Mouse (Mus musculus): ENCODE results near the gene Pmfbp1.
A peak's percentile ranks its signal among the peaks of the same experiment; 100 is the strongest.

Pmfbp1 gene

DNA sequence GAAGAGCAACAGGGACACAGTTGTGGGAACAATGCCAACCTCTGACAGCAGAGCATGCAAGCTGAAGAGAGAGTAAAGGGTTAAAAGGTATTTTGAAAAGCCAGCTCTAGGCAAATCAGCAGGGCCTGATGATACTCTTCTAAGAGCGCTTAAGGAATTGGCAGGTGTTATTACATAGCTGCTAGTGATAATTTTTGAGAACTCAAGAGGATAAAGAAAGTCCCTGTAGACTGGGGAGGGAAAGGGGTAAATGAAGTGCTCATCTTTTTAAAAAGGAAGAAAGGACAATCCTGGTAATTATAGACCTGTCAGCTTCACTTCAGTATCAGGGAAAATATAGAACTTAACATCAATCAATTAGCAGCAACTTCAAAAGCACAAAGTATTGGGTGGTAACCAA is 9.7 kb downstream of the Pmfbp1 start:
- no peak for DNase-seq

DNA sequence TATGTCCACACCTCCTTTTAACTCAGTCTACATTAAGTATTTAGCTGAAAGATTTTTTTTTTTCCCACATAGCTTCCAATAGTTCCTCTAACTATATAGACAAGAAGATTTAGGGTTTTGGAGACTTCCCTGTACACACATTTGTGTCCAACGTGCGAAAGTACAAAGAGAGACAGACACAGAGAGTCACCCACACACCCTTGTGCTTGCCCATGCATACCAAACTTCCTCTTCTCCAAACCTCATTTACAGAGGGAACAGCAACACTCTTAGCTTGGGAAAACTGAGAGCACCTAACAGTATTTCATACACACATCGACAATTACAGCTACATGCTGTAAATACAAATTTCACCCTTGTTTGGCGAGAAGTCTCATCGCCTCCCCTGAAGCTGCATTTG is 11.7 kb downstream of the Pmfbp1 start:
- no peak for DNase-seq

DNA sequence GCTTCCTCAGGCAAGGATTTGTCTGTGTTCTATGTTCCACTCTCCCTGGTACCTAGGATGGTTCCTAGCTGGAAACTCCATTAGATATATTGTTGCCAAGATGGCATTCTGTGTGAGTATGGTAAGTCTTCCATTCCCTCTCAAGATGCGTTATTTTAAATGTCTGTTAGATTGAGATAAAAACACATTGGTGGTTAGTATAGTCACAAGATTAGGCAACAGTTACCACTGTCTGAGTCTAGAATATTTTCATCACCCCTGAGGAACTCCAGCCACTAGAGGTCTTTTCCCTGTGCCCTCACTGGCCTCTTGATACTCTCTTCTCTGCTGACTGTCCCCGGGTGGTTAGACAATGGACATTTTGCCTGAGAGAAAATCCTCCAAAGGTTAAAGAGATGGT is 30.2 kb downstream of the Pmfbp1 start:
- no peak for DNase-seq

DNA sequence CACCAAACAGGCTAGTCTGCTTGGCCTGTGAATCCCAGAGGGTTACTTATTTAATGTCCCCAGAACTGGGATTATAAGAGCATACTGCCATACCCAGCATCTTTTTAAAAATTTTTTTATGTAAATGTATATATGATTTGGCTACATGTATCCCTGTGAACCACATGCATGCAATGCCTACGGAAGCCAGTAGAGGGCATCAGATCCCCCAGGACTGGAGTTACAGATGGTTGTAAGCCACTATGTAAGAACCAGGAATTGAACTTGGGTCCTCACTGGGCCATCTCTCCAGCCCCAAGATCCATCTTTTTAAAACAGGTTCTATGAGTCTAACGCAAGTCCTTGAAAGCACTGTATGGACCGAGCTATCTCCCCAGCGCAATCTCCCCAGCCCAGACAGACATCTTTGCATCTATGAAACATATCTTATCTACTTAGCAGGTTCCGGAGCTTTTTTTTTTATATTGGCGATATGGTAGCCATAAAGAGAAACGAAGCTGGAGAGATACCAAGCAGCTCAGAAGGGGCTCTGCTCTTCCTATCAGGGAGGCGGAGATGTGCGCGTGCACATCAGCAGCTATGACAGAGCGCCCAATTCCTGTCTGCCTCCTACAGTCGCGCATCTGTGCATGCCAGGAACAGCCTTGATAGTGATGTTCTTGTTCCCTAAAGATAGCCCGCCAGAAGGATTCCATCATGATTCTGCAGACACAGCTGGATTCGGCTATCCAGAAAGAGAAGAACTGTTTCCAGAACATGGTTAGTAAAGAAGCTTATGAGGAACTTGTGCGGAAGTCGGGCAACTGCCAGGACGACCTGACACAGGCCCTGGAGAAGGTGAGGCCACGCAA is 41.5 kb downstream of the Pmfbp1 start:
- peak; percentile 57 to 62 for DNase-seq

DNA sequence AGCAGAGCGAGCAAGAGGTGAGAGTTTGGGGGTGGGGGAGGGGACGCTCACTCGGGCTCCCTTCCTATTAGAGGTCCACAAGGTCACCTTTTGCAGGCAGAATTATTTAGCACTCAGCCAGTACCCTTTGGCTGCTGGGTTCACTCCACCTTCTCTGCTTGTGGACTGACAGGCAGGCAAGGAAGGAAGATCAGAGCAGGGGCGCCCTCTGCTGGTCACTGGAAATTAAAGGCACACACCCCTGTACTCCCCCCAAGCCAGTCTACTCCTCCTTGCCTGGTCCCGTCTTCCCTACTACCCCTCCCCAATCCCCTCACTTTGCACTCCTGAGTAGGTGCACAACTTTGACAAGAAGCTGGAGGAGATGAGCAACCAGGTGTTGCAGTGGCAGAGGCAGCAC is 42.9 kb downstream of the Pmfbp1 start:
- DNase-seq = peak; percentile 78 to 79

DNA sequence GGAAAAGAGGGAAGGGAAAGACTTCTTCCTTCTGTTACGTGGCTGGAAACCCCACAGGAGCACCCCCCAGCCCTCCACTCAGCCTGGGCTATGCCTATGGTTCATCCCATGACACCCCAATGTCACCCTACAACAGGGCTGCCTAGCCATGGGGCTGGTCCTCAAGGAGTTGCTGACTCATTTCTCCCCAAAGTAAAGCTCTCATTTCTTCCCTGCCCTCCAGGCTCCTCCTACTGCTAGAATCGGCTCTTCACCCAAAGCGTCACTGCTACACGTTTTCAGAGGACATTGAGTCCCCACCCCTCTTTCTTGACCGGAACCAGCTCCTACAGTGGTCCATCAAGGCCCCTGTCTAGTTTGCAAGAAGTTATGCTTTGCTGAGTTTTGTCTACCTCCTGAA is 48.3 kb downstream of the Pmfbp1 start:
- DNase-seq = no peak

DNA sequence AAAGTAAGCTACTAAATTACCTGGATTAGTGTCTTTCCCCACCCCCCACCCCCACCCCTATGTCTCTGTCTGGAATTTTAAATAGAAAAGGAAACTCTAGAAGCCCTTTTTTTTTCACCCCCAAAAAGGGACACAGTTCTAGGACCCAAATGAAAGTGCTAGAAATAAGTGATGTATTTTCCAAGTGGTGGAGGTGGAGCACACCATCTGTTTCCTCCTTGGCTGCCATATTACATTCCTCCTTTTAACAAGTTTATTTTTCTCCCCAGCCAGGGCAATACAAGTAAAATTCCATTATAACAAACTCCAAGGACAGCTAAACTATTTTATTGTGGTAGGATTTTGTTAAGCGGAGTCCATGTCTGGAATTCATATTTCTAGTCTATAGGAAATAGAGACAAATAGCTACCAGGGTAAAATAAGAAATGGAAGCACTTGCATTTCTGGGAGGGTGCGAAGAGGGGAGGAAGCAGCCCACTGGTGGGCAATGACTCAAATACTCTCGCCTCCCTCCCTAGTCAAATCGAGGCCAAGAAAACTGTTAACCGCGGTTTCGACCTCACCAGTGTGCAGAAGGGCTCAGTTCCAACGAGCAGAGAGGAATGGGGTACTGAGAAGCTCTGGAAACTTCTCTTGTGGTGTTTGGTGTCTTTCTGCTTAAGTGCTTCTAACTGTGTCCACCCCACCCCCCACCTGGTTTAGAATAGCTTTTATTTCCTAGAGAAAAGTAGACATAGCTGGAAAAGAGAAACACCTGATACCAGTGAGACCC is 49.1 kb downstream of the Pmfbp1 start:
- no peak for DNase-seq

DNA sequence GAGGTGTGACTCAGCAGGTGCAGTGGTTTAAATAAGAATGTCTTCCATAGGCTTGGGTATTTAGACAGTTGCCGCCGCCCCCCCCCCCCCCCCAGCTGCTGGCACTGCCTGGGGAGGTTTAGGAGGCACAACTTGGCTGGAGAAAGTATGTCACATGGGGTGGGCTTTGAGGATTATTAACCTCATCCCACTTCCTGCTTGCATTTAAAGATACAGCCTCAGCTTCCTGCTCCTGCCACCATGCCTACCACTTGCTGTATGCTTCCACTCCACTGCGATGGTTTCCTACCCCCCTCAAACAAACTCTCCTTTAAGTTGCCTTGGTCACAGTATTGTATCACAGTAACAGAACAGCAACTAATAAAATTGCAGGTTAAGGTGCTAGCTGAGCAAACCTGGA is 50.2 kb downstream of the Pmfbp1 start:
- no peak for DNase-seq

DNA sequence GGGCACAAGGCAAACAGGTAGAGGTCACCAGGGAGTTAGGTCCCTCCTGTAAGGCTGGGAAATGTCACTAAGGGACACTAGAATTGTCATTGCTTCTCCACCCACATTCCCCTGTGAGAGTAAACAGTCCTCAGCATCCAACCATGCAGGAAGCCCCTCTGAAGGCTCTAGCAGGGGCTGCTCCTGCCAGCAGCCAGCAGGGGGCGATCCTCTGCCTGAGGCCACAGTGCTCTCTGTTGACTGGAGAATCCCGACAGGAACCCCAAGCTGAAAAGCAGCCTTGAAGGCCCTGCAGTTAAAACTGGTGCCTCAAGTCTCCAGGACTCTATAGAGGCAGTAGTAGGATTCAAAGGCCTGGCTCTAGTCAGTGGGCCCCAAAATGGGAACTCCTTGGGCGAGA is 57.8 kb downstream of the Pmfbp1 start:
- peak; percentile 41 to 47 for DNase-seq

DNA sequence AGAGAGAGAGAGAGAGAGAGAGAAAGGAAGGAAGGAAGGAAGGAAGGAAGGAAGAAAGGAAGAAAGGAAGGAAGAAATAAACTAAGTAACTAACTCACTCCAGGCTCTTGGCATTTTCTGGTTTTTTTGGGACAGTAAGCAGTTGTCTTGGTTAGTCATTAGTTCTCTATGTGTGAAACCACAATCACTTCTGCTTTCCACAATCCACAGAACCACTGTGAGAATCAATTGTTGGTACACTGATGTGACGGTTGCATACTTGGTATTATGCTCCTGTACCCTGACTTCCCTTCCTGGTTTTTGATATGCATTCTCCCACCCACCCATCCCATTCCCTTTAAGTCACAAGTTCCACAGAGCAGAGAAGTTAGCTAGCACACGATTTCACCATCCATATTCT is 70.1 kb downstream of the Pmfbp1 start:
- DNase-seq = no peak

DNA sequence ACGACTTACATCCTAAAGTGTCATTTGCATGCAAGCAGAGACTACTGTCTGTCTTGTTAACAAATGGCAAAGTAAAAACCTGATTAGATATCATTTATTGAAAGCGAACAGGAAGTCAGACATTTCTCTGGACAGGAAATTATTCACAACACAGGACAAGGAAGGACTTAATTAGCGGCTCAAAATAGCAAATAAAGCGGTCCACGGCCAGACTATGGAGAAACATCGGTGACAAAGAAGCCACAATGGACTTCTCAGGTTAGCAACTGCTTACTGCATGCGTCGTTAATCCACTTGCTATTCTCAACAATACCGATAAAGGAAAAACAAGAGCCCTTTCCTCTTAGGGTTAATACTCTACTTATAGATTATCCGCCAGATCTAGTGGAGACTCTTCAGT is 70.9 kb downstream of the Pmfbp1 start:
- no peak for DNase-seq

DNA sequence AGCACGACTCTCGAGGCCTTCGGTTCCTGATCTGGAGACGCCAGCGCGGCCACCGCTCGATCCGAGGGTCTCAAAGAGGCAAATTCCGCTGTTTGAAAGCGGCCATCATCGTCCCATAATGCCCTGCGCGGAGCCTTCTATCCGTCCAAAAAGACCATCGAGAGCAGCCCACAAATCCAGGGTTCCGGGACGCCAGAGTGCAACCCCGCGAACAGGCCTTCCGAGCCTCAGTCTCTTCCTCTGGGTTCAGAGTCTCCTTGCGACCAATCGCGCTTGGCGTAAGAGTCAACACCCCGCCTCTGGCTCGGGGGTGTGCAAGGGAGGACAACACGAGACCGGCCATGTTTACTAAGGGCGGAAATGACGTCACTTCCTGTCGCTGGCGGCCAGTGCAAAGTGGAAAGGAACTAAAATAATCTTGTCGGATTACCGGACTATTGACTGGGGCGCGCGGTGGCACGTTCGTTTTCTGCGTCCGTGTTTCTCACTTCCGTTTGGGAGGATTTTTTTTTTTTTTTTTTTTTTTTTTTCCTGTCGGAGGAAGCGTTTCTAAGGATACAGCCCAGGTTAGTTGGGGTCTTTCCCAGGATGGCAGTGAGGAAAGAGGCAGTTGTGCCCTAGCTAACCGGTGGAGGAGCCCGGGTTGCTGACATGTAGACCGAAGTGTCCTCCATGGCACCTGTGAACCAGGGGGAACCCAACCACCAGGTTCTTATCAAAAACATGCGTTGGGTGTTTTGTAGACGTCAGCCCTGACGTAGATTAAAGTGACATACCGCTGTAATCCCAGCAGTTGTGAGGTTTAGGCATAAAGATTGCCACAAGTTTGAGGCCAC is 71.9 kb downstream of the Pmfbp1 start, which contains the start of the genes Dhx38 and Txnl4b:
Gene Dhx38, minus strand, starts transcription at position 364 of the 836 bp plus-strand sequence.
Gene Txnl4b, plus strand, starts transcription at position 395 of the 836 bp plus-strand sequence.
- DNase-seq = peak; percentile 96 to 97

DNA sequence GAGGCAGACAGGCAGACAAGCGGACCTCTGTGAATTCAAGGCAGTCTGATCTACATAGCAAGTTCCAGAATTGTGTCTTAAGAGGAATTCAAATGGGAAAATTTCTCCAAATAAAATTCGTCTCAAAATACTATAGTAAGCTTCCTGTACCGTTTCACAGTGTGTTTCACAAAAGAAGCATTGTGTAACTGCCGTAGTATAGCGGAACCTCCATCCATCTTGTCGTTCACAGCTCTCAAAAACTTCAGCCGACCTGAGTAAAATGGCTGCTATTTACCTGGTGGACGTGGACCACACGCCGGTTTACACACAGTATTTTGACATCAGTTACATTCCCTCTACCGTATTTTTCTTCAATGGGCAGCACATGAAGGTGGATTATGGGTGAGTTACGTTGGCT is 77.3 kb downstream of the Pmfbp1 start:
- DNase-seq = no peak

DNA sequence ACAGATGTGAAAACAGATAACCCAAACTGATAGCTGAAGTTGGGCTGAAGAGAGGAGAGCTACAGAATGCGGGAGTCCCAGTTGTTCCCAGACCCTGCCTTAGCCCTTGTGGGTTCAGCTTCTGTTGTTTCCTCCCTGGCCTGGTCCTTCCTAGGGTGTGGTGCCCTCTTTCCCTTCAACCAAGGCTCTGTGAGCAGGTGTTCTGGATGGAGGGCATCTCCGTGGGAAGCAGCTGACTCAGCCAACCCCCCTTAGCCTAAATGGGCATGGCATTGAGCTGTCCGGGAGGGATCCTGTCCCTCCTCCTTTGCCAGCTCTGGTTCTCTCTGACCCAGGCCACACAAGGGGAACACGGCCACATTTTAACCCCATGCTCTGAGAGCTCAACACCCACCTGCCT is 82.5 kb downstream of the Pmfbp1 start:
- DNase-seq = no peak

DNA sequence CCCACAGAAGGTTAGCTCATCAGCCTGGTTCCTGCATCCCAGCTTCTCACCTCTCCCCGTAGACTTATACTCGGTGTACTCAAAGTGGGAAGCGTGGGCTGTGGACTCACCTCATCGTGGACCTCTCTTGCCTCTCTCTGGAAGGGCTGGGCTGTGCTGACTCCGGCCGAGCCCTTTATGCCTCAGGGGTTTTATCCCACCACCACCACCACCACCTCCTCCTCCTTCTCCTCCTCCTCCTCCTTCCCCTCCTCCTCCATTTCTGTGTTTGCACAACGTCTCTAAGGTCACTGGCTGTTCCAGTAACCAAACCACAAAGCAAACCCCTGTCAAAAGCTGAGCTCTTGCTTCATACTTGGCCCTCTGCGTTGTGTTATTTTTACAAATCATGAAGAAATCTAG is 85.1 kb downstream of the Pmfbp1 start, which contains the start of gene Hp:
Gene Hp, minus strand, starts transcription at position 273 of the 402 bp plus-strand sequence.
- DNase-seq = no peak

DNA sequence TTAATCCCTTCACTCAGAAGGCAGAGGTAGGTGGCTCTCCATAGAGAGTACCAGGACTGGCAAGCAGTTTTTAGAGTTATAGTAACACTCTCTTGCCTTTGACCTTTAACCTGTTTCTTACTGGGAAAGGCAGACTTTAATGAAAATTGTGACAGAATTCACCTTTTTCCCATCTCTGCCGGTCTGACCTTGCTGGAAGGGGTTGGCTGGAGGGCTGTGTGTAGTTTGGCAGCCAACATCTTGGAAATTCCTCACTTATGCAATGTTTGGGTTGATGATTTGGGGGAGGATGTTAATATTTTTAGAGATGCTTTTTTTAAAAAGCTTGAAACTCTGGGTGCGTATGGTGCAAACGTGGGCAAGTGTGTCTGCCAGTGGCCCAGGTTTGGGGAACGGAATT is 90.5 kb downstream of the Pmfbp1 start:
- no peak for DNase-seq

DNA sequence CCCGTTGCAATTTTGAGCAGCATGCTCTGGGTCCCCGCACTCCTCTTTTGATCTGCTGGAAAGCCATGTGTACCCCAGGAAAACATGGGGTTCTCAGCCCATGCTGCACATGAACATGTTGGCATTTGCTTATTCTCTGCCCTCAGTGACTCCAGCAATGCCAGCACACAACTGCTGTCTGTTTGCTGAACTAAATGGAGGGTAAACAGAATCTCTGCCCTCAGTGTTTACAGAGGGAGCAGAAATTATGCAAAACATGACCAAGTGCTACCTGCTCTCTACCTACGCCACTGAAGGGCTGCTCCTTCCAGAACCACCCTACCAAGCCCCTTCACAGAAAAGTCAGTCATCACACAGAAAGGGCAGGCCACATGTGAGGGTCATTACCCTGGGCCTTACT is 91.0 kb downstream of the Pmfbp1 start:
- DNase-seq = no peak

DNA sequence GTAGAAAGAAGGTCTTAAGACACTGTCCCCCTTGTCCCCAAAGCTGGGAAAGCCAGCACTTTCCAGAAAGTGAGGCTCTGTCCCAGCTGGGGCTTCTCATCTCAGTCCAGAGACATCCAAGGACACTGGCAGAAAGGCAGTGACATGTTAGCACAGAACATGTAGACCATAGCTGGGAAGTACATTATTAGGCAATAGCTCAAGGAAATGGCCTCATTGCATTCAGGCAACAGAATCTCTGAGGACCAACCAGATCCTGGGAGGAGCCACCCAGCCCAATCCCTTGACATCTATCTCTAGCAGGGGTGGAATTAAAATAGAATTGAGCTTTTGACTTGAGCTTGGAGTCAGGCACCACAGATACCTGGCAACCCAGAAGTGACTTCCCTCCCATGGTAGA is 91.8 kb downstream of the Pmfbp1 start:
- DNase-seq = no peak

DNA sequence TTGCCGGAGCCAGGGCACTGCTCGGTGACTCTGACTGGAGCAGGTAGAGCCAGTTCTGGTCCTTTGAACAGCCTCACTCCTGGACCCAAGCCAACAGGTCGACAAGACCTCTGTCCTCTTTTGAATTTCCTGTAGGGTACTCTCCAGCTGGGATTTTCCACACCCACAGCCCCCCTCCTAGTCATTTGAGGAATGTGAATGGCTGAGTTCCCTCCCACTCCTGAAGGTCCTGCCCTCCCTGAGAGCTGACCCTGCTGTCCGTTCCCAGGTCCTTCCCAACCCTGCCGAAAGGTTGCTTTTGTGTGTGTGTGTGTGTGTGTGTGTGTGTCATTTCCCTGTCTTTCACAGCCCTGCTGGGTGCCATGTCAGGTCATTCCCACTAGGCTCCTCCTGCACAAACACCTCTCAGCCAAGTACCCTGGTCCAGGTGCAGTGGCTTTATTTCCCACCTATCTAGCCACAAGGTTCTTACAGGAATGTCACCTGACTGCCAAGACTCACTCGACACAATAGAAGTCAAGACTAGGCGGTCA is 93.2 kb downstream of the Pmfbp1 start:
- DNase-seq = no peak

DNA sequence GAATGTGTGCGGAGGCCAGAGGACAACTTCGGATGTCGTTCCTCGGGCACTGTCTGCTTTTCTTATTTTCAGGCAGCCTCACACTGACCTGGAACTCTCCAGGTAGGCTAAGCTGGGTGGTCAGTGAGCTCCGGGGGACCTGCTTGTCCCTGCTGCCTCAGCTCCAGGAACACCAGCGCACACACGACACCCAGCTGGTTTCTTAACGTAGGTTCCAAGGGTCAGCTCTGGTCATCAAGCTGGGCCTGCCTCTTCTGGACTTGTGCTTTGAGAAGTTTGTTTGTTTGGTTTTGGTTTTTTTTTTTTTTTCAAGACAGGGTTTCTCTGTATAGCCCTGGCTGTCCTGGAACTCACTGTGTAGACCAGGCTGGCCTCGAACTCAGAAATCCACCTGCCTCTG is 97.1 kb downstream of the Pmfbp1 start:
- DNase-seq = no peak

DNA sequence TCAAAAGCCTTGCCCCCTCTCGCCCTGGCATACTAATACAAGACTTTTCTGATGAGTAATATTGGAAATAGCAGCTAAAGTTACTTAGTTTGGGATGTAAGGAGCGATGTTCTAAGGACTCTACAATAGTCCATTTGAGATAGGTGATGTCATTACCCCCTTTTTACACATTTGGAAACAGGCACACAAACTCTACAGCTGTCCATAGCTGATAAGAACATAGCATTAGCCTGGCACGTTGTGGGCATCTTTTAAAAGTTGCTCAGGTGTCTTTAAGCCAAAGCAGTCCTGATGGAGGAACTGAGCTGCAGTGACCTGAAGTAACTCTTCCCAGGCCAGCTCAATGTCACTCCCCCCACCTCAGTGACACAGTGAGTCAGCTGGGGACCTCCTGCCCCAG is 97.5 kb downstream of the Pmfbp1 start:
- DNase-seq = no peak

DNA sequence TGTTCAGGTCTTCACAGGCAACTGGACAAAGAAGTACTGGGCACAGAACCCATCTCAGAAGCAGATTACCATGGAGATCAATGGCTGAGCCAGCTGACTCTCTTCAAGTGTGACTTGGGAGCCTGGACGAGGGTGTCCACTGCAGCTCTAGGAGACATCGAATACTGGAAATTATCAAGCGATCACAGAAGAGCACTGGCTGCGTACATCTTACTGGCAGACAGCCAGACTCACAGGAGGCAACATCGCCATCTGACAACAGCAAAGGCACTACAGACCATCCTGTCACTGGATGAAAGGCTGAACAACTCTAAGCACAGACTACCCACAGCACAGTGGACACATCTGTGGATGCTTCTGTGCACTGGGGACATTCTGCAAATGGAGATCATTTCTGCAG is 98.3 kb downstream of the Pmfbp1 start:
- no peak for DNase-seq

All from B cell, adult 2 months (primary cell).